Mouse (Mus musculus): Measurements from ENCODE around the gene Strn4.

Strn4 gene

GRCm38 (mm10) chr7:16841561-16842560, 26.2 kb downstream of the Strn4 start:
- 34% methylated on average over 11 of the region's 11 CpGs for WGBS

- under 1% methylated on average over 32 of the region's 32 CpGs for WGBS
Observed at GRCm38 (mm10) chr7:16842645-16843063, 27.0 kb downstream of the Strn4 start, which contains the start of gene Prkd2. Prkd2 (plus strand) TSS chr7:16842902.

DNA sequence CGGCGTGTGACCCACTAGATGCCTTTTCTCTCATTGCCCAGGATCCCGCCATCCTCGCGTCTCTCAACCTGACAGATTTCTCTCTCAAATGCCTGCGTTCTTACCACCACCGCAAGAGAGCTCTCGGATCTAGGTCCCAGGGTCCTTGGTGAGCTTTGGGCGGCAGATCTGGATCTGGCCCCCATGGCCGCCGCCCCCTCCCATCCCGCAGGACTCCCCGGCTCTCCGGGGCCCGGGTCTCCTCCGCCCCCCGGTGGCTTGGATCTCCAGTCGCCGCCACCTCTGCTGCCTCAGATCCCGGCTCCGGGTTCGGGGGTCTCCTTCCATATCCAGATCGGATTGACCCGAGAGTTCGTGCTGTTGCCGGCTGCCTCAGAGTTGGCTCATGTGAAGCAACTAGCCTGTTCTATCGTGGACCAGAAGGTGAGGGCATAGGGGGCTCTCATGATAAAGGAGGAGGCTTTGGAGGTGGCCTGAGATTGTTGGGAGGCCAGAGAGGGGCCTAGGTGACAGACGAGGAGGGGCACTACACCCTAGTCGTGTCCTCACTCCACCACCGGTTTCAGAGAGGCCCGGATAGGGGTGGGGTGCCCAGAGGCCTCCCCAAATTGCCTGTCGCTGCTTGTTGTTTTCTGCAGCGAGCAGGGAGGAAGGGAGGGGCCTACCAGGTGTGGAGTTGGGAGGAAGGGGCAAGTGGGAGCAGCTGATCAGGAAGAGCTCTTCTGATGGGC, 27.9 kb downstream of the Strn4 start:
- WGBS: 7% methylated on average over 33 of the region's 33 CpGs

GRCm38 (mm10) chr7:16844696-16845071, 29.0 kb downstream of the Strn4 start:
- WGBS: 38% methylated on average over 3 of the region's 3 CpGs

DNA sequence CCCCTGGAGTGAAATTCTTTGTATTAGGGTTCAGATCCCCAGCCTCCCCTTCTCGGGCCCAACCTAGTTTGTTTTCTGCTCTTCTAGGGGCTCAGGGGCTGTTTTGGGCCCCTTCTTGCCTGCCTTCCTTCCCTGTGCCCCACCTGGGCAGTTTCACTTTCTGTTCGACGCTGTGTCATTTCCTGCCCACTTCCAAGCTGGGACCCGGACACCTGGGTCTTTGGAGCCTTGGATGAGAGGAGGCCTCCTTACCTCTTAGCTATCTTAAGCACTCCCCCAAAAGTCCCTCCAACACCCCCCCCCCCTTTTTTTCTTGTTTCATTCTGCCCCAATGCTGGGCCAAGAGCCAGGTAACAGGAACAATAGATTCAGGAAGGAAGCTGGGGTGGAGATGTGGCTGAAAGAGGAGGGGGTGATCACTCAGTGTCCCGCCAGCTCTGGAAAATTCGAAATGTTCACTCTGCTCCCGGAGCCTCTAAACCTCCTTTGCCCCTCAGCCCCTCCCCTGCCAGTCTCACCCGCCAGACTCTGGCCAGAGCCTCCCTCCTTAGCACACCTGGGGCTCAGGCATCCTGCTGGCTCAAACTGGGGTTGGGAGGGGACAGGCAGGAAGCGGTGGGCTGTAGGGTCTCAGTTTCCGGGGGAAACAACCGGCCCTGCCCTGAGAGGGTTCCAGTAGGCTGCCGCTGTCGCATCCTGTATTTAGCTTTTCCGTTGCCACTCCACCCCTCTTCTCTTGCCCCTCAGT, 29.6 kb downstream of the Strn4 start:
- 51% methylated on average over 14 of the region's 14 CpGs for WGBS

DNA sequence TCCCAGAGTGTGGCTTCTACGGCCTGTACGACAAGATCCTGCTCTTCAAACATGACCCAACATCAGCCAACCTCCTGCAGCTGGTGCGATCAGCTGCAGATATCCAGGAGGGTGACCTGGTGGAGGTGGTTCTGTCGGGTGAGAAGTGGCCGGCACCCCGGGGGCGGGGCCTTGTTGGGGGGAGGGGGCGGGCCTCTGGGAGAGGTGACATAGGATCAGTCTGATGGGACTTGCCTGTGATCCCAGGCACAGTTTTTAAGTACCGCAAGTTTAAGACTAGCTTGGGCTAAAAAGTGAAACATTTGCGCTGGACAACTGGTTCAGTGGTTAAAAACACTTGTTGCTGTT, 30.1 kb downstream of the Strn4 start:
- 49% methylated on average over 10 of the region's 10 CpGs for WGBS

GRCm38 (mm10) chr7:16846775-16847174, 31.1 kb downstream of the Strn4 start:
- WGBS: 98% methylated on average over 5 of the region's 5 CpGs

- 90% methylated on average over 19 of the region's 19 CpGs for WGBS
Observed at GRCm38 (mm10) chr7:16847507-16847906, 31.8 kb downstream of the Strn4 start.

- WGBS: 21% methylated on average over 17 of the region's 17 CpGs
Observed at GRCm38 (mm10) chr7:16848579-16848978, 32.9 kb downstream of the Strn4 start.

GRCm38 (mm10) chr7:16851636-16852035, 35.9 kb downstream of the Strn4 start:
- WGBS: 97% methylated on average over 4 of the region's 4 CpGs

DNA sequence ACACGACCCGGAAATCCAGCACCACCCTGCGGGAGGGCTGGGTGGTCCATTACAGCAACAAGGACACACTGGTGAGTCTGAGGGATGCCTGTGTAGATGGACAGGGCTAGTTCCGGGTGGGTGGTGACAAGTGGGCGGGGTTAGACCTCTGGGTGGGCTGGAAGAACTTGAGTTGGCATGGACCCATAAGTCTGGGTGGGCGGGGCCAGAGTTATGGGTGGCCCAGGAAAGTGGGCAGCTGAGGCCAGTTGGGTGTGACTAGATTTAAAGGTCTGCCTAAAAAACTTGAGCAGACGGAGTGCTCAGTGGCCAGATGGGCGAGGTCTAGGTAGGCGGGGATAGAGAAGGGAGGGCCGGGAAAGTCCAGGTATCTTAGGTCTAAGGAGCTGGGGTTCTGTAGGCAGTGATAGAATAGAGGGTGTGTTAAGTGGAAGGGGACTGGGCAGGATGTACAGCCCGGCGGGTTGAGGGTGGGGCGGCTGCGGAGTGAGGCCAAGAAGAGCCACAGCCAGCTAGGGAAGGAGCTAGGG, 37.7 kb downstream of the Strn4 start:
- WGBS: 71% methylated on average over 14 of the region's 14 CpGs

DNA sequence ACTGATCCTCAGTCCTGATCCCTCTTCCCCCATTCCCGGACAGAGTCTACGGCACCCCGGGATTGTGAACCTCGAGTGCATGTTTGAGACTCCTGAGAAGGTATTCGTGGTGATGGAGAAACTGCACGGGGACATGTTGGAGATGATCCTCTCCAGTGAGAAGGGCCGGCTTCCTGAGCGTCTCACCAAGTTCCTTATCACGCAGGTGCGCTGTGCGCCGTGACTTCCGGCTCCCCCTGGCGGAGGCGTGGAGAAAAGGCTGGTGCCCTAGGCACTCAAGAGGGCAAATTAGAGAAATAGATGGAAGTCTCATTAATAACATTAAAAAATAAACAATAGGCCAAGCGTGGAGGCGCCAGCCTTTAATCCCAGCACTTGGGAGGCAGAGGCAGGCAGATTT, 42.6 kb downstream of the Strn4 start:
- WGBS: 42% methylated on average over 17 of the region's 17 CpGs

DNA sequence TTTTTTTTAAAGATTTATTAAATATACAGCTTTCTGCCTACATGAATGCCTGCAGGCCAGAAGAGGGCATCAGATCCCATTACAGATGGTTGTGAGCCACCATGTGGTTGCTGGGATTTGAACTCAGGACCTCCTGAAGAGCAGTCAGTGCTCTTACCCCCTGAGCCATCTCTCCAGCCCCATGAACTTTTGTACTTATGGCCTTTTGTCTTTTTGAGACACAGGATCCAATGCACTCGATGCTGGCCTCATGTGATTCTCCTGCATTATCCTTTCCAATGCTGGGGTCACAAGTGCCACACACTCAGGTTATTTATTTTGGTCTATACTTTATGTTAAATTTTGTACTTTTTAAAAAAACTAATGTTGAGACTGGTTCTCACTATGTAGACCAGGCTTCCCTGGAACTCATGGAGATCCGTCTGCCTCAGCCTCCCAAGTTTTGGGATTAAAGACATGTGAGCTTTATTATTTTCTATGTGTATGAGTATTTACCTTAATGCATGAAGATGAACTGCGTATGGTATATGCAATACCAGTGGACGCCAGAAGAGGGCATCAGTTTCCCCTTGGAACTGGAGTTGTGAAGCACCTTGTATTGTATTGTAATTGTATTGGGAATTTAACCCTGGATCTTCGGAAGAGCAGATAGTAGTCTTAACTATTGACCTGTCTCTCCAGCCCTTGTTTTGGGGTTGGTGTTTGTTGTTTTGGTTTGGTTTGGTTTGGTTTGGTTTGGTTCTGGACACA, 44.4 kb downstream of the Strn4 start:
- whole genome bisulfite sequencing: 33% methylated on average over 5 of the region's 5 CpGs

GRCm38 (mm10) chr7:16867488-16867887, 51.8 kb downstream of the Strn4 start:
- 82% methylated on average over 3 of the region's 3 CpGs for WGBS

- WGBS: 25% methylated on average over 16 of the region's 16 CpGs
Observed at GRCm38 (mm10) chr7:16869497-16869896, 53.8 kb downstream of the Strn4 start.

GRCm38 (mm10) chr7:16871600-16871999, 55.9 kb downstream of the Strn4 start:
- 90% methylated on average over 10 of the region's 10 CpGs for WGBS

DNA sequence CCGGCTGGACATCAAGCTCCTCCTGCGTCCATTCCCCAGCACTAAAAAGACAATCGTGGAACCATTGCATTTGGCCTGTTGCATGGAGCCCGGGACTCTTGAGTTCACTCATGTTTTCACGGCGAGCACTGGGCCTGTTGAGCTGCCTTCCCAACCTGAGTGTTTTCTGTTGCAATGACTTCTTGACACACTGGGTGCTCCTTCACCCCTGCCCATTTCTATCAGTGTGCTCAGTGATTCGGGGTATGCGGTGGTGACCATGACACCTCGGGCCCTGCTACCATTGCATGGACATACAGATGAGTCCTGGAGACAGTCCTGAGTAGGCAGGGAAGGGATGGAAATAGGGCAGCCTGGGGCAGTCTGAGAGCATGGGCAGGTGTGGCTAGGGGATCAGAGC, 56.8 kb downstream of the Strn4 start:
- WGBS: 96% methylated on average over 9 of the region's 9 CpGs

DNA sequence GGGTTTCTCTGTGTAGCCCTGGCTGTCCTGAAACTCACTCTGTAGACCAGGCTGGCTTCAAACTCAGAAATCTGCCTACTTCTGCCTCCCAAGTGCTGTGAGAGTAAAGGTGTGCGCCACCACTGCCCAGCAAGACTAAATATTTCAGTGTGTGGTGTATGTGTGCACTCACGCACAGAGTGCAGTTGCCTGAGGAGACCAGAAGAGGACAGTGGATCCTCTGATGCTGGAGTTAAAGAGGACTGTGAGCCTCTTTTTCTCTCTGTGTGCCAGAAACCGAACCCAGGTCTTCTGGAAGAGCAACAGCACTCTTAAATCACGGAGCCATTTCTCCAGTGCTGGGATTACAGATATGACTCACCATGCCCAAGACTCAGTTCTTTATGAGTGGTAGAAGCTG, 57.7 kb downstream of the Strn4 start:
- WGBS: 86% methylated on average over 4 of the region's 4 CpGs

GRCm38 (mm10) chr7:16874190-16874589, 58.5 kb downstream of the Strn4 start:
- WGBS: 3% methylated on average over 17 of the region's 17 CpGs

GRCm38 (mm10) chr7:16874756-16875309, 59.1 kb downstream of the Strn4 start:
- under 1% methylated on average over 33 of the region's 33 CpGs for WGBS

- WGBS: 0% methylated on average over 1 of the region's 1 CpGs
Observed at GRCm38 (mm10) chr7:16875310-16875325, 59.4 kb downstream of the Strn4 start, which contains the start of gene Dact3. Dact3 (plus strand) TSS chr7:16875317.
